Mouse (Mus musculus) myocyte (in vitro differentiated cells): Measurements from ENCODE around the gene Tdo2. TPM values are rescaled to one million over a fixed set of nuclear protein-coding genes. Genes with fewer than 3 reads are reported as not detected.

Experiments used
- H3K27me3 ChIP-seq: one replicate; pipeline ENCODE4 v1.6.1; 2011; ENCODE audit not compliant: control insufficient read depth, insufficient read depth, insufficient read length
- H3K36me3 ChIP-seq: one replicate; pipeline ENCODE4 v1.6.1; 2011; ENCODE audit not compliant: control insufficient read depth, insufficient read depth
- H3K4me2 ChIP-seq: one replicate; pipeline ENCODE4 v1.6.1; 2011; ENCODE audit warnings: low read depth, control low read depth
- H3K4me3 ChIP-seq: one replicate; pipeline ENCODE4 v1.5.1; 2011; ENCODE audit warnings: mild to moderate bottlenecking, control low read depth, moderate library complexity
- H3K79me2 ChIP-seq: one replicate; pipeline ENCODE4 v1.6.1; 2011; ENCODE audit not compliant: control insufficient read depth, insufficient read depth
- H3ac ChIP-seq: one replicate; pipeline ENCODE4 v1.6.1; 2011; ENCODE audit not compliant: control insufficient read depth, insufficient read length
- CEBPB ChIP-seq: IDR thresholded peaks from 2 replicates; pipeline ENCODE4 v1.6.1; 2011; ENCODE audit warnings: mild to moderate bottlenecking, moderate library complexity; ENCODE audit not compliant: poor library complexity, insufficient read depth, severe bottlenecking
- E2F4 ChIP-seq: IDR thresholded peaks from one replicate; pipeline ENCODE4 v1.6.1; 2011; ENCODE audit warnings: mild to moderate bottlenecking, control low read depth, moderate library complexity; ENCODE audit not compliant: insufficient read depth
- MAX ChIP-seq: IDR thresholded peaks from one replicate; pipeline ENCODE4 v1.6.1; 2011; ENCODE audit warnings: low read depth, mild to moderate bottlenecking, control low read depth
- MYOD1 ChIP-seq, 3 experiments: IDR thresholded peaks; one replicate each; pipeline ENCODE4 v1.6.1; 2011; ENCODE audit warnings: control low read depth in 2 of 3, low read depth in 2 of 3, mild to moderate bottlenecking in 2 of 3, moderate library complexity in 1 of 3; ENCODE audit not compliant: insufficient read length in 2 of 3, control insufficient read depth in 1 of 3
- MYOG ChIP-seq, 3 experiments: IDR thresholded peaks; one replicate each; pipeline ENCODE4 v1.6.1; 2011; ENCODE audit warnings: control low read depth in 2 of 3, low read depth in 2 of 3, mild to moderate bottlenecking in 2 of 3; ENCODE audit not compliant: insufficient read length in 2 of 3, control insufficient read depth in 1 of 3, insufficient read depth in 1 of 3
- POLR2A ChIP-seq: IDR thresholded peaks from one replicate; pipeline ENCODE4 v1.6.1; 2011; ENCODE audit warnings: low read depth, mild to moderate bottlenecking, control low read depth, moderate library complexity; ENCODE audit not compliant: insufficient read length
- POLR2AphosphoS2 ChIP-seq: IDR thresholded peaks from one replicate; pipeline ENCODE4 v1.6.1; 2011; ENCODE audit warnings: low read depth, control low read depth; ENCODE audit not compliant: insufficient read length
- REST ChIP-seq: IDR thresholded peaks from one replicate; pipeline ENCODE4 v1.6.1; 2011; ENCODE audit warnings: mild to moderate bottlenecking, control low read depth, moderate library complexity; ENCODE audit not compliant: insufficient read depth, insufficient read length
- SRF ChIP-seq: IDR thresholded peaks from one replicate; pipeline ENCODE4 v1.6.1; 2011; ENCODE audit warnings: low read depth; ENCODE audit not compliant: control insufficient read depth, insufficient read length
- TCF12 ChIP-seq: IDR thresholded peaks from one replicate; pipeline ENCODE4 v1.6.1; 2011; ENCODE audit warnings: mild to moderate bottlenecking, control low read depth; ENCODE audit not compliant: poor library complexity, insufficient read depth, severe bottlenecking
- TCF3 ChIP-seq: IDR thresholded peaks from one replicate; pipeline ENCODE4 v1.6.1; 2011; ENCODE audit warnings: low read depth, control low read depth; ENCODE audit not compliant: insufficient read length
- USF1 ChIP-seq: IDR thresholded peaks from one replicate; pipeline ENCODE4 v1.6.1; 2011; ENCODE audit warnings: low read depth, mild to moderate bottlenecking, control low read depth, moderate library complexity
- polyA plus RNA-seq: library from polyadenylated mRNA; unstranded; fragments of >200 nt; fragmentation: generic; extraction: Trizol; gene quantifications from one replicate; pipeline ENCODE4 v1.2.1, GENCODE M21; 2012; ENCODE audit warnings: missing spikeins

Tdo2 gene
- polyA plus RNA-seq, 1 experiment = not detected

- no peaks in the 10 kb centered on the region for H3K79me2 ChIP-seq
- no peak overlapping the region for H3K4me3 ChIP-seq
- no peaks in the 10 kb centered on the region for H3K27me3 ChIP-seq
- no peaks in the 10 kb centered on the region for H3K36me3 ChIP-seq
- TF ChIP-seq TCF12 = no peak
- TF ChIP-seq SRF = no peak
- TF ChIP-seq MAX = no peak
- TF ChIP-seq CEBPB = no peak
- no peak for TF ChIP-seq REST
- TF ChIP-seq USF1 = no peak
- no peak for TF ChIP-seq MYOG (IDR thresholded peaks at IDR 0.05; ENCODE audit: control insufficient read depth in 1 of 3, insufficient read depth in 1 of 3, insufficient read length in 2 of 3, low read depth in 2 of 3)
- TF ChIP-seq MYOD1 (IDR thresholded peaks at IDR 0.05; ENCODE audit: control insufficient read depth in 1 of 3, insufficient read length in 2 of 3, low read depth in 2 of 3) = no peak
- no peak for TF ChIP-seq E2F4
- TF ChIP-seq POLR2AphosphoS2 = no peak
- no peak for TF ChIP-seq POLR2A
- TF ChIP-seq TCF3 = no peak
- H3K4me2 ChIP-seq = no peak overlapping the region
- H3ac ChIP-seq = no peak overlapping the region
These were observed 37.1 kb downstream of the Tdo2 start for GRCm38 (mm10) chr3:81938924-81939323.

GRCm38 (mm10) chr3:81933348-81933747, 42.7 kb downstream of the Tdo2 start:
- H3ac ChIP-seq = no peak overlapping the region
- TF ChIP-seq E2F4 (no peak), TCF3 (no peak), MYOD1 (IDR thresholded peaks at IDR 0.05; ENCODE audit: control insufficient read depth in 1 of 3, insufficient read length in 2 of 3, low read depth in 2 of 3) (no peak), CEBPB (no peak), MAX (no peak), TCF12 (no peak), REST (no peak), SRF (no peak), MYOG (IDR thresholded peaks at IDR 0.05; ENCODE audit: control insufficient read depth in 1 of 3, insufficient read depth in 1 of 3, insufficient read length in 2 of 3, low read depth in 2 of 3) (no peak), USF1 (no peak)
- no peaks in the 10 kb centered on the region for H3K27me3 ChIP-seq
- H3K79me2 ChIP-seq = no peaks in the 10 kb centered on the region
- H3K36me3 ChIP-seq = no peaks in the 10 kb centered on the region
- peak overlapping the region; percentile 40 for H3K4me3 ChIP-seq
- peak overlapping the region; percentile 63 for H3K4me2 ChIP-seq

GRCm38 (mm10) chr3:81932141-81933101, 43.6 kb downstream of the Tdo2 start, which contains the start of gene Ctso:
Gene Ctso (plus strand): TSS chr3:81932601.
- Histone ChIP-seq H3K36me3 (no peaks in the 10 kb centered on the region), H3K27me3 (no peaks in the 10 kb centered on the region), H3K4me2 (peak within 1 kb of the TSS; percentile 72), H3K4me3 (peak within 1 kb of the TSS; percentile 40), H3ac (no peak within 1 kb of the TSS), H3K79me2 (no peaks in the 10 kb centered on the region)
- TF ChIP-seq REST (no peak), CEBPB (no peak), POLR2A (no peak)

GRCm38 (mm10) chr3:81931695-81932094, 44.3 kb downstream of the Tdo2 start:
- H3K4me2 ChIP-seq = peak overlapping the region; percentile 72
- H3K4me3 ChIP-seq = peak overlapping the region; percentile 40
- H3K79me2 ChIP-seq = no peaks in the 10 kb centered on the region
- no peaks in the 10 kb centered on the region for H3K36me3 ChIP-seq
- no peak overlapping the region for H3ac ChIP-seq
- H3K27me3 ChIP-seq = no peaks in the 10 kb centered on the region
- TF ChIP-seq REST = no peak
- TF ChIP-seq CEBPB = no peak
- no peak for TF ChIP-seq SRF
- no peak for TF ChIP-seq TCF3
- TF ChIP-seq POLR2AphosphoS2 = no peak
- TF ChIP-seq MAX = no peak
- no peak for TF ChIP-seq MYOG (IDR thresholded peaks at IDR 0.05; ENCODE audit: control insufficient read depth in 1 of 3, insufficient read depth in 1 of 3, insufficient read length in 2 of 3, low read depth in 2 of 3)
- TF ChIP-seq TCF12 = no peak
- TF ChIP-seq MYOD1 (IDR thresholded peaks at IDR 0.05; ENCODE audit: control insufficient read depth in 1 of 3, insufficient read length in 2 of 3, low read depth in 2 of 3) = no peak
- TF ChIP-seq E2F4 = no peak
- TF ChIP-seq POLR2A = no peak
- TF ChIP-seq USF1 = no peak

GRCm38 (mm10) chr3:81929073-81929472, 46.9 kb downstream of the Tdo2 start:
- no peaks in the 10 kb centered on the region for H3K27me3 ChIP-seq
- H3K79me2 ChIP-seq = no peaks in the 10 kb centered on the region
- H3K4me2 ChIP-seq = no peak overlapping the region
- TF ChIP-seq MYOD1 (IDR thresholded peaks at IDR 0.05; ENCODE audit: control insufficient read depth in 1 of 3, insufficient read length in 2 of 3, low read depth in 2 of 3) (no peak), TCF12 (no peak), SRF (no peak), MAX (no peak), TCF3 (no peak)
- no peaks in the 10 kb centered on the region for H3K36me3 ChIP-seq
- H3K4me3 ChIP-seq = no peak overlapping the region
- H3ac ChIP-seq = no peak overlapping the region
